Mouse (Mus musculus) macrophage (primary cell): ENCODE measurements around the gene Tbl1xr1. TPM values are rescaled to one million over a fixed set of nuclear protein-coding genes. Genes with fewer than 3 reads are reported as not detected.

Source experiments
- H3K27ac ChIP-seq: fragments of 350-480 bp; formaldehyde crosslinking; 2 replicates; pipeline ENCODE4 v1.9.0; 2021
- H3K36me3 ChIP-seq: fragments of 350-480 bp; formaldehyde crosslinking; 2 replicates; pipeline ENCODE4 v1.9.0; 2021; ENCODE audit errors: inconsistent target
- H3K4me3 ChIP-seq: fragments of 350-480 bp; formaldehyde crosslinking; 2 replicates; pipeline ENCODE4 v1.9.0; 2021; ENCODE audit errors: inconsistent target
- H3K79me2 ChIP-seq: fragments of 350-480 bp; formaldehyde crosslinking; 2 replicates; pipeline ENCODE4 v1.9.0; 2021; ENCODE audit errors: inconsistent target
- WGBS: methylation state at CpG from one replicate; pipeline ENCODE4 v1.1.7; 2026; ENCODE audit warnings: inconsistent platforms; ENCODE audit not compliant: missing documents; 5-methylcytosine and 5-hydroxymethylcytosine counted together
- polyA plus RNA-seq: library from polyadenylated mRNA; stranded (reverse); fragments of 250-400 nt; gene quantifications from 3 replicates; pipeline ENCODE4 v1.2.4, GENCODE M21; 2018; ENCODE audit warnings: inconsistent platforms

Tbl1xr1 gene
- polyA plus RNA-seq, 1 experiment from 2014 or later: 19.1 TPM

DNA sequence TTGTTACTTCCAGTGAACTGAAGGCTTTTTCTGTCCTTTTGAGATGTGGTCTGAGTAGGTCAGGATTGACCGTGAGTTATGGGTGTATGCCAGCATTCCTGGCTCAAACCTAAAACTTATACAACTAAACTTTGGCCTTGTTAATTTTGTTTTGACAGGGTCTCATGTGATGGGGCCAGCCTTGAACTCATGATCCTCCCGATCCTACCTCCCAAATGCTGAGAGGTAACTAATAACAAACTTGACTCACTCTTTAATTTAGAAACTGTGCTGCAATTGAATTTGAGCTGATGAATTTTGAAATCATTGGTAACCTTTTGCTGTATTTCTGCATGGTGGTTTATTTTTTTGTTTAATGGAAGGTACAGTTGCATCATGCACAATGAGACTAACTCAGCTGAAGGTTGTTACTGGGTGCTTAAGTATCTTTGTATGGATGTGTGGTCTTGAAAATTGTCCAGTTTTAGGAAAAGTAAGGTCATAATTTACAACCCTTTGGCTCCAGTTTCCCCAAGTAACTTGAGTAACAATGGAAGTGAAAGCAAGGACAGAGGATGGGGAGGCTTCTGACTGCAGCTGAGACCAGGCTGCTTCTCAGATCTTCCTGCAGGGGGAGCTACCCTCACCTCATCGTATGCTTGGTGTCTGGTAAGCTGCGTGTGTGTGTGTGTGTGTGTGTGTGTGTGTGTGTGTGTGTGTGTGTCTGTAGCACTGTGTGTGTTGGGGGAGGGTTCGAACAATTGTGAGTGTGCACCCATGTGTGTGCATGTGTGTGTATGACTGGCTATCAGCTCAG is 66.6 kb downstream of the Tbl1xr1 start:
- Histone ChIP-seq H3K36me3 (no peaks in the 10 kb centered on the region), H3K27ac (no peak overlapping the region), H3K4me3 (no peak overlapping the region), H3K79me2 (peaks cover 100% of the 10 kb centered on the region)
- WGBS: 64% methylated on average over 5 of the region's 5 CpGs

DNA sequence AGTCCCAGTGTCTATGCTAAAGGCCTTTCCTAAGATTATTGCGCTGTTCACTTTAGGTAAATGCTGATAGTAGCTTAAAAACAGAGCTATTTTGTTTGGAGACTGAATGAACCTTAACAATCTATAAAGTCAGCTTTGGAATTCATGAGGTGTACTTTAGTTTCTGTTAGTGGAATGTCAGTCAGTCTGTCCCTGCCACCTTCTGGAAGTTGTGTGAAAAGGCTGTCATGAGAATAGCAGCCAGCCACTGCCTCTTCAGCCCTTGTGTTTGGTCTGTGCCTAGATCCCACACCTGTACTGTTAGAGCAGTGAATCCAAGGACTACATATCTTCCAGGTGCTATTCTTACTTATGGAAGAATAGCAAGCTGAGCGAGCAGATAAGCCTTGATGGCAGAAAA is 67.8 kb downstream of the Tbl1xr1 start:
- Histone ChIP-seq H3K27ac (no peak overlapping the region), H3K79me2 (peaks cover 100% of the 10 kb centered on the region), H3K36me3 (no peaks in the 10 kb centered on the region), H3K4me3 (no peak overlapping the region)
- WGBS: 100% methylated on average over 2 of the region's 2 CpGs

DNA sequence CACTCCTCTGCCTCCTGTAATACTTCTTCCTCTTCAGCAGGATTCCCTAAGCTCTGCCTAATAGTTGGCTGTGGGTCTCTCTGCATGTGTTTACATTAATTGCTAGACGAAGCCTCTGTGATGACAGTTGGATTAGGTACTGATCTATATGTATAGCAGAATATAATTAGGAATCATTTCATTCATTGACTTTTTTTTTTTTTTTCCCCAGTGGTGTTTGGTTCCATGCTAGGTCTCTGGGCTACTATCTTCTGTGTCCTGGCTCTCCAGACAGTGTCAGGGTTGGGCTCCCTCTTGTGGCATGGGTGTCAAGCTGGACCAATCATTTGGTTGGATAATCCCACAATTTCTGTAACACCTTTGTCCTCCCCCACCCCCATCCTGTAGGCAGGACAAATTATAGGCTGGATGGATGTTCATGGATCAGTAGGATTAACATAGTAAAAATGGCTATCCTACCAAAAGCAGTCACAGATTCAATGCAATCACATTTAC is 71.0 kb downstream of the Tbl1xr1 start:
- Histone ChIP-seq H3K36me3 (no peaks in the 10 kb centered on the region), H3K4me3 (no peak overlapping the region), H3K27ac (no peak overlapping the region), H3K79me2 (peaks cover 99% of the 10 kb centered on the region)
- 100% methylated on average over 1 of the region's 1 CpGs for WGBS

DNA sequence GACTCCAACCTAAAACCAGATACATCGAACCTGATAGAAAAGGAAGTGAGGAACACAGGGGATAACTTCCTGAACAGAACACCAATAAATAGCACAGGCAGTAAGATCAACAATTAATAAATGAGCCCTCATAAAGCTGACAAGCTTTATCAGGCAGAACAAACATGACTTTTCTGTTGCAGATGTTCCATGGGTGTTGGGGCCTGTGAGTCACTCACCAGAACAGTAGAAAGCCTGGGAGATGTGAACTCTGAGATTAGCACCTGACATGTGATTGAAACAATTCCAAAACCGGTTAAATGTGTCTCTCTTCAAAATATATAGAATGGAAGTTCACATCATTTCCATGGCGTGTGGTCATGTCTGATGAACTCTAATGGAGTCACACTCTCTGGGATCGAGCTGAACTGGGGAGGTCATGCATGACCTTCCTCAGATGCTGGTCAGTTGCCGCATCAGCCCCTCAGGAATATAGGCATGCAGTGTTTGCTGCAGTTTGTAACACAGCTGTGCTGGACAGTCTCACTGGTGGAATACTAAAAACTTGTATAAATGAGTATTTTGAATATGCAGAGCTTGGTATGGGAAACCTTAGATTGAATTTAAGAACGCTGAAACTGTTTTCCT is 72.0 kb downstream of the Tbl1xr1 start:
- 88% methylated on average over 6 of the region's 6 CpGs for WGBS
- no peaks in the 10 kb centered on the region for H3K36me3 ChIP-seq
- H3K79me2 ChIP-seq: peaks cover 96% of the 10 kb centered on the region
- no peak overlapping the region for H3K27ac ChIP-seq
- H3K4me3 ChIP-seq: no peak overlapping the region

DNA sequence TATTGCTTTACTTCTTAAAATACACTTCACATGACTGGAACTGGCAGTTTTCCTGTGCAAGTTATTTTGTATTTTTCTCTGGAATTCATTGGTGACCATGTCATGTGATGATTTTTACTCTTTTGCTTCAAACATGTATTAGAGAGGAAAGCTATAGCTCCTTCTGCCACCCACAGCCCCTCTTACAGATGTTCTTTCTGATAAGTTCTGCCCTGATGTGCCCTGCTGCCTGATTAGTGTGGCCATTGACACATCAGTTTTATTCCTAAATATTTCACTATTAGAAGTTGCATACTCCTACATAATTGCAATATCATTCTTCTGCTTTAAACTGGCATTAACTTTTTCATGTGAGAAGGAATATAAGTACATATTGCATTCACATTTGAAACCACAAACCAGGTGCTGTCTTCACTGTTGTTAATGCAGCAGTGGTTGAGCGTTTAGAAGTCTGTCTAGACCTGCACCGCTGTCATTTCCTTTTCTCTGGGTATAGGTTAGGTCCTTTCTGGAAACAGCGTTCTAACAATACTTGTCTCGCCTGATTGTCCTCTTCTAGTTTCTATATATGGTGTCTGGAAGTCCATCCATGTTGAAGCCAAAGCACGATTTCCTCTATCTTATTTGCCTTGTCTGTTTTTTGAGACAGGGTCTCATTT is 74.5 kb downstream of the Tbl1xr1 start:
- 51% methylated on average over 5 of the region's 5 CpGs for WGBS
- H3K79me2 ChIP-seq: peaks cover 96% of the 10 kb centered on the region
- H3K27ac ChIP-seq: no peak overlapping the region
- H3K4me3 ChIP-seq: no peak overlapping the region
- H3K36me3 ChIP-seq: no peaks in the 10 kb centered on the region

DNA sequence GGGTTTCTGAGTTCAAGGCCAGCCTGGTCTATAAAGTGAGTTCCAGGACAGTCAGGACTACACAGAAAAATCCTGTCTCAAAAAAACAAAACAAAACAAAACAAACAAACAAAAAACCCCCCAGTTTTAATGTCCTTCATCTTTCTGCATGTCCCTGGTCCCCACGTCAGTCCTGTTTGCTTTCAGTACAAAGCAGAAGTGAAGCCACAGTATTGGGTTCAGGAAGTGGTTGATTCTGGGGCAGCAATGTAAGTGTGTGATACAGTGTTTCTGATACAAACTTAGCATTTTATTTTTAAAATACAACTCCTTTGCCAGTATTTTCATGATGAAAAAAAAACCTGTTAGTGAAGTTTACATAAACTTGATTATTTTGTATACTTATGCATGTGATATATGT is 76.3 kb downstream of the Tbl1xr1 start:
- no peak overlapping the region for H3K4me3 ChIP-seq
- peaks cover 96% of the 10 kb centered on the region for H3K79me2 ChIP-seq
- 30% methylated on average over 1 of the region's 1 CpGs for WGBS
- no peaks in the 10 kb centered on the region for H3K36me3 ChIP-seq
- no peak overlapping the region for H3K27ac ChIP-seq

DNA sequence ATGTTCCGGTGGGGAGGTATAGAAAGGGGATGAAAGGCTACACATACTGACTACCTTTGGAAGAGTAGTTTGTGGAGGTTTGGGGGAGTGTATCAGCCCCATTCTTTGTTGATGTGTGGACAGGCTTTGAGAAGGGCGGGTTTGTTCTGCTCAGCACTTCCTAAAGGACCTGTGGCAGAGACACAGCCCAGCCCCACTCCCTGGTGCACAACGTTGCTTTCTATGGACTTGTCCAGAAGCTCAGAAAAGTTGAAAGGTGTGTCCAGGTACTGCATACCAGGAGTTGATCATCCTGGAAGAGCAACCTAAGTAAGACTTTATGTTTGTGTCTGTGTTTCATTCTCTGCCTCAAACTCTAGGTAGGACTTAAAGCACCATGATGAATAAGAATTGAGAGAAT is 78.1 kb downstream of the Tbl1xr1 start:
- no peak overlapping the region for H3K4me3 ChIP-seq
- 84% methylated on average over 3 of the region's 3 CpGs for WGBS
- H3K36me3 ChIP-seq: no peaks in the 10 kb centered on the region
- no peak overlapping the region for H3K27ac ChIP-seq
- peaks cover 96% of the 10 kb centered on the region for H3K79me2 ChIP-seq

DNA sequence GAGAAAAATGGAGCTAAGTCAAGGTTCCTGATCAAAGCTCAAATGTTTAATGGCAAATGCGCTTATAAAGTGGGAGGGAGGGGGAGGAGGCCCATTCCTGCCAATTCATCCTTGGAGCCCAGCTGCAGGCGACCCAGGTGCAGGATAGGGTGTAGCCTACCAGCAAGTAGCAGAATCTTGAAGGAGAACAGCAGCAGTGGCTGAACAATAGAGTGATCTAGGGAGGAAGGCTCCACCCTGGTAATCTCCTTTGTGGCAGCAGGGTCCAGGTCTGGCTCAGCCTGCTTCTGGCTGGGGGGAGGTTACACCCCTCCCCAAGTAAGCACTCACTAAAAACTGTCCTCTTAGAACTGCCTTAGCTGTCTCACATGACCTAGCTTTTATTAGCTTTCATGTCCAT is 79.9 kb downstream of the Tbl1xr1 start:
- H3K4me3 ChIP-seq: no peak overlapping the region
- no peak overlapping the region for H3K27ac ChIP-seq
- 100% methylated on average over 2 of the region's 2 CpGs for WGBS
- peaks cover 96% of the 10 kb centered on the region for H3K79me2 ChIP-seq
- no peaks in the 10 kb centered on the region for H3K36me3 ChIP-seq

DNA sequence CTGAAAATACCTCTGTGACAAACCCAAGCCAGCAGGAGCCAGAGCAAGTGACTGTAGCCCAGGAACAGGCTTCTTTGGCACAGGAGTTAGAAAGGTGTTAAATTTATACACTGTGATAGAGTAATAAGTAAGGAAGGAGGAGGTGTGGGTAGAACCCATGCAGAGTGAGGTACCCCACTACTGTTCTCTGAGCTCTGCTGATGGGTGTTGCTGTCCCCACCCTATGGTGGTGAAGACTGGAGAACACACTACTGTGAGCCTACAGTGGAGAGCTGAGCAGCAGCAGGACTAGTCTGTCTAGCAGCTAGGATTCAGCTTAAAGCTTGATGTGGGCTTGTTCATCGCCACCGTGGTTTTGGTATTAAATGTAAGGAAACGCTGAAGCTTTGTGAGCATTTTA is 86.5 kb downstream of the Tbl1xr1 start:
- Histone ChIP-seq H3K79me2 (peaks cover 100% of the 10 kb centered on the region), H3K4me3 (no peak overlapping the region), H3K27ac (no peak overlapping the region), H3K36me3 (no peaks in the 10 kb centered on the region)
- WGBS: 90% methylated on average over 3 of the region's 3 CpGs

DNA sequence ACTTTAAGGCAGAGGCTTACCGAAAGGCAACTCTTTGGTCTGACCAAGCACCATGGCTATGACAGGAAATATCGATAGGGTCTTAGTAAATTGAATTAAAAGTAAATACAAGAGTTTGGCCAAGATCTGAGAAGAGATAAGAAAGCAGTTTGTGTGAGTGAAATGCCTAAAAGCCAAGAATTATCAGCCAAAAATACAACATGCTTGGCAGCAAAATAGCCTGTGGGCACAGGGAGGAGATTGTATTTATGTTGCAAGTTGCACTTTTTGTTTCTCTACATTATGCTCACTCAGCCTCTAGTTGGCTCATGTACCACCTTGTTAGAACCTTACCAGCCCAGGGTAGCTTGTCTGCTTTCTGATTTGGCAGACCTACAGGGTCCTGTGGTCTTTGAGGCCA is 91.4 kb downstream of the Tbl1xr1 start:
- H3K36me3 ChIP-seq: no peaks in the 10 kb centered on the region
- H3K27ac ChIP-seq: no peak overlapping the region
- peaks cover 100% of the 10 kb centered on the region for H3K79me2 ChIP-seq
- WGBS: 77% methylated on average over 2 of the region's 2 CpGs
- H3K4me3 ChIP-seq: no peak overlapping the region

DNA sequence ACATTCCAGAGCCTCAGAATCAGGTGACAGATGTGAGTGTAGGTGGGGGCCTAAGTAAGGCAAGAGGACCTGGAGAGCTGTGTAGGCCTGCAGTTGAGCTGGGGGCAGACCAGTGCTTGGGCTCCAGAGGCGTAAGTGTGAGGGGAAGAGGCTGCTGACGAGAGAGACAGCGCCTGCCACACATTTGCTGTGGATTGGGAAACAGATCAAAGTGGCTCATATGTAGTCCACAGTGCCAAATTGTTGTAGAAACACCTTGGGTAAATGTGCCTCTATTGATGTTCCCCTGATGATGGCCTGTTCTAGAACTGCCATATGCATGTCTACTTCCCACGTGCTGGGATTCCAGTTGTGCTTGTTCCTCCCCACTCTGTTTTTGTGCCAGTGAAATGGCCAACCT is 92.0 kb downstream of the Tbl1xr1 start:
- Histone ChIP-seq H3K36me3 (no peaks in the 10 kb centered on the region), H3K27ac (no peak overlapping the region), H3K4me3 (no peak overlapping the region), H3K79me2 (peaks cover 100% of the 10 kb centered on the region)
- 96% methylated on average over 4 of the region's 4 CpGs for WGBS

DNA sequence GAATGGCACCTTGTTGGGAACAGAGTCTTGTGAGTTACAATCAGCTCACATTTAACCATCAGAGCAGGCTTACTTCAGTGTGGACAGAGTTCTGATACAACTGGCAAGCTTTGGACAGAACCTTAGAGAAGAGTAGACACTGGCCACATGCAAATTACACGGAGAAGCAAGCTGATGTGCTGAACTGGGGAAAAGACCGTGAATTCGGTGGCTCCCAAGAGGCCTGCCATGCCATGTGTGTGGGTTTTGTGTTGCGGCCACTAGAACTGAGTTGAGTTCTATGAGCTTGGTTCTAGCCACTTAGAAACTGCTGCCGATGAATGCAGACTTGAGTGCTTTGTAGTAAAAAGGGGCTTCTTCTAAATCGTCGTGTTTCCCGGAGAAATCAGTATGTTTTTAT is 95.1 kb downstream of the Tbl1xr1 start:
- no peak overlapping the region for H3K4me3 ChIP-seq
- WGBS: 97% methylated on average over 8 of the region's 8 CpGs
- no peaks in the 10 kb centered on the region for H3K36me3 ChIP-seq
- no peak overlapping the region for H3K27ac ChIP-seq
- peaks cover 100% of the 10 kb centered on the region for H3K79me2 ChIP-seq

DNA sequence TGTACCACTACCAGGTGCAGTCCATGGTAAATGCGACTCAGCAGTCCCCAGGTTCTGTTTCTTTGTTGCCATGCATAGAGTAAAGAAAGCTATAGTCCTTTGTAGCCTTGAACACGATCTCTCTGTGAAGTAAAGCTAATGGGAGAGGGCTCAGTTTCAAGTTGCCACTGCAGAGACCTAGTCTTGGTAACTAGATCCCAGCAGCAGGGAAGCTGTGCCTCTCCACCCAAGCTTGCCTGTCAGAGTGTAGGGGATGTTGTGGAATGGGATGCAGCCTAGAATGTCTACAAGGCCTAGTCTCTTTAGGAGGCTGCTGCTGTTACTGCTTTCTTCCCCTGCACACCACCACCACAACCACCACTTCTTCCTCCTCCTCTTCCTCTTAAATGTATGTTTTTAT is 96.0 kb downstream of the Tbl1xr1 start:
- WGBS: 88% methylated on average over 2 of the region's 2 CpGs
- no peak overlapping the region for H3K4me3 ChIP-seq

DNA sequence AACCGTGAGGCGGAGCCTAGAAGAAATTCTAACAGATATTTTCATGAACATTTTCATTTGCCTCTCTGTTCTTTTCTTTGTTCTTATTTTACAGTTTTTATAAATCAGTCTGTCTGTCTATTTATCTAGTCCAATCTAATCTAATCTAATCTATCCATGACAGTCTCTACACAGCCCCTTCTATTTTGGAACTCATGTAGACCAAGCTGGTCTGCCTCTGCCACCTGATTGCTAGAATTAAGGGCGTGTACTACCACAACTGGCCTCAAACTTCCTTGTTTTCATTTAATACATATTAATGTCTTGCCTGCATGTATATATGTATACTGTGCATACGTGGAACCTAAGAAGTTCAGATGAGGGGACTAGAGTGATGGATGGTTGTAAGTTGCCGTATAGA is 96.7 kb downstream of the Tbl1xr1 start:
- Histone ChIP-seq H3K79me2 (peaks cover 100% of the 10 kb centered on the region), H3K27ac (no peak overlapping the region), H3K36me3 (no peaks in the 10 kb centered on the region), H3K4me3 (no peak overlapping the region)
- WGBS: 88% methylated on average over 5 of the region's 5 CpGs

More for the DNA sequence above, 96.0 kb downstream of the Tbl1xr1 start:
- no peak overlapping the region for H3K27ac ChIP-seq
- peaks cover 100% of the 10 kb centered on the region for H3K79me2 ChIP-seq
- no peaks in the 10 kb centered on the region for H3K36me3 ChIP-seq

DNA sequence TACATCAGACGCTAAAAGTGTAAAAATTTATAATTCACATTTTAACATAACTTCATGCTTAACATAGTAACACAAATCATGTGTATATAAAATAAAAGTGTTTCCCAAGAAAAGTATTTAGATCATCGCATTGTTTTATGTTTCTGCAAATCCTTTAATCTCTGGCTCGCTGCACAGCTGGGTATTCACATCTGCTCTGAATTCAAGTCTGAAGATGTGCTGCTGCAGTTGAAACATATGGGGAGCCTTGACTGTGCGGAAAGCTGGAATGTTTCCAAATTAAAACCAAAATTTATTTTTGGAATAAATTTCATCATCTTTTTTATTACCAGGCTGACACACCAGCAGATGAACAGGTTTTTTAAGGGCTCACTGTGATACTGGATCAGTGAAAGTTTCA is 97.8 kb downstream of the Tbl1xr1 start:
- H3K79me2 ChIP-seq: peaks cover 100% of the 10 kb centered on the region
- WGBS: 93% methylated on average over 4 of the region's 4 CpGs
- H3K27ac ChIP-seq: no peak overlapping the region
- H3K36me3 ChIP-seq: no peaks in the 10 kb centered on the region
- H3K4me3 ChIP-seq: no peak overlapping the region
